Mouse (Mus musculus) thymus, postnatal 0 days (tissue): ENCODE data around the gene Cpb2. TPM values are rescaled to one million over a fixed set of nuclear protein-coding genes. Genes with fewer than 3 reads are reported as not detected.

Experiments
- DNase-seq: peaks from one replicate; pipeline ENCODE4 v3.0.0-alpha.2; 2015; ENCODE audit warnings: low spot score
- polyA plus RNA-seq: library from polyadenylated mRNA; unstranded; fragments of >200 nt; fragmentation: Nextera tagmentation; extraction: Ambion mirVana; gene quantifications from 2 replicates; pipeline ENCODE4 v1.2.1, GENCODE M21; 2015

Cpb2 gene
- polyA plus RNA-seq, result 0.34 TPM in 1 of 2 replicates, not detected in the other

GRCm38 (mm10) chr14:75242087-75242486 lies at the start of gene Cpb2:
Cpb2 (plus strand) TSS chr14:75242287.
- no peak for DNase-seq

GRCm38 (mm10) chr14:75192427-75192826 lies 49.7 kb upstream of the Cpb2 start:
- DNase-seq, result no peak

- no peak for DNase-seq
These were observed 49.2 kb upstream of the Cpb2 start for GRCm38 (mm10) chr14:75192858-75193257.

GRCm38 (mm10) chr14:75195530-75195929 lies 46.6 kb upstream of the Cpb2 start:
- DNase-seq, result no peak

- DNase-seq, result peak; percentile 79
These were observed 45.1 kb upstream of the Cpb2 start for GRCm38 (mm10) chr14:75197027-75197426.

GRCm38 (mm10) chr14:75197660-75198059 lies 44.4 kb upstream of the Cpb2 start:
- no peak for DNase-seq

GRCm38 (mm10) chr14:75205363-75206051 lies 36.6 kb upstream of the Cpb2 start:
- DNase-seq, result no peak

- no peak for DNase-seq
These were observed 35.8 kb upstream of the Cpb2 start for GRCm38 (mm10) chr14:75206307-75206706.

GRCm38 (mm10) chr14:75208572-75209151 lies 33.4 kb upstream of the Cpb2 start:
- DNase-seq, result no peak

GRCm38 (mm10) chr14:75213752-75214151 lies 28.3 kb upstream of the Cpb2 start:
- no peak for DNase-seq

- no peak for DNase-seq
These were observed 23.2 kb upstream of the Cpb2 start for GRCm38 (mm10) chr14:75218843-75219242.

GRCm38 (mm10) chr14:75219250-75219913 lies 22.7 kb upstream of the Cpb2 start:
- no peak for DNase-seq

GRCm38 (mm10) chr14:75222386-75222785 lies 19.7 kb upstream of the Cpb2 start:
- no peak for DNase-seq

GRCm38 (mm10) chr14:75227453-75228084 lies 14.5 kb upstream of the Cpb2 start:
- no peak for DNase-seq

- DNase-seq, result peak; percentile 65
These were observed 12.3 kb upstream of the Cpb2 start for GRCm38 (mm10) chr14:75229834-75230233.

GRCm38 (mm10) chr14:75233070-75233469 lies 9.0 kb upstream of the Cpb2 start:
- DNase-seq, result no peak

GRCm38 (mm10) chr14:75235552-75235951 lies 6.5 kb upstream of the Cpb2 start:
- DNase-seq, result no peak

GRCm38 (mm10) chr14:75235955-75236635 lies 6.0 kb upstream of the Cpb2 start:
- no peak for DNase-seq

- DNase-seq, result no peak
These were observed 5.5 kb upstream of the Cpb2 start for GRCm38 (mm10) chr14:75236636-75237003.

- DNase-seq, result no peak
These were observed 5.0 kb upstream of the Cpb2 start for GRCm38 (mm10) chr14:75237096-75237495.

- no peak for DNase-seq
These were observed 3.9 kb upstream of the Cpb2 start for GRCm38 (mm10) chr14:75238054-75238692.
